Mouse (Mus musculus): ENCODE results near the gene Gm5148. TPM values are rescaled to one million over a fixed set of nuclear protein-coding genes. Genes with fewer than 3 reads are reported as not detected.

The Gm5148 gene
- polyA plus RNA-seq, 1 experiment: 9.5 TPM

DNA sequence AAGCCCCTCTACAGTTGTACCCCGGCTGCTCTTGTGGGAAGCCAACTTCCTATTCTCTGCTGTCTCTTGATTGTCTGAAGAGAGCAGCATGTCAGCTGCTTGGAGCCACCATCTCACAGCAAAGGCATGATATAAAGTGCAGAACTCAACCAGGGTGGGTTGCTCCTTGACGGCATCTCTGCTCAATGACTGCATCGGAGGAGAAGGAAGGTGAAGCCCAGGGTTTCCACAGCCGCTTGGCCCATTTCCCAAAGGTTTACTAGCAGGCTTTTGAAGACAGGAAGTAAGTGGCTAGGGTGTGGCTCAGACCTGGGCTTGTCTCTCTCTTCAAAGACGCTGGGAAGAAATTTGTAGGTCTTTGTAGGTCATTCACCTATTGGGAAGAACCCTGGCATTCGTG lies 36.6 kb upstream of the Gm5148 start:
- DNase-seq: no peak
- H3K4me3 ChIP-seq (replicated peaks; ENCODE audit: extremely low read depth, low read depth, low read length): no peak overlapping the region
- WGBS: 36% methylated on average over 6 of the region's 6 CpGs
- TF ChIP-seq CTCF (IDR thresholded peaks at IDR 0.05; ENCODE audit: insufficient read depth, low read length): no peak
- no peak for TF ChIP-seq POLR2A (IDR thresholded peaks at IDR 0.05; ENCODE audit: borderline replicate concordance, extremely low read depth, low read depth, low read length)
- peaks cover 10% of the 10 kb centered on the region for H3K4me1 ChIP-seq (ENCODE audit: control insufficient read depth, insufficient read depth, low read length)

DNA sequence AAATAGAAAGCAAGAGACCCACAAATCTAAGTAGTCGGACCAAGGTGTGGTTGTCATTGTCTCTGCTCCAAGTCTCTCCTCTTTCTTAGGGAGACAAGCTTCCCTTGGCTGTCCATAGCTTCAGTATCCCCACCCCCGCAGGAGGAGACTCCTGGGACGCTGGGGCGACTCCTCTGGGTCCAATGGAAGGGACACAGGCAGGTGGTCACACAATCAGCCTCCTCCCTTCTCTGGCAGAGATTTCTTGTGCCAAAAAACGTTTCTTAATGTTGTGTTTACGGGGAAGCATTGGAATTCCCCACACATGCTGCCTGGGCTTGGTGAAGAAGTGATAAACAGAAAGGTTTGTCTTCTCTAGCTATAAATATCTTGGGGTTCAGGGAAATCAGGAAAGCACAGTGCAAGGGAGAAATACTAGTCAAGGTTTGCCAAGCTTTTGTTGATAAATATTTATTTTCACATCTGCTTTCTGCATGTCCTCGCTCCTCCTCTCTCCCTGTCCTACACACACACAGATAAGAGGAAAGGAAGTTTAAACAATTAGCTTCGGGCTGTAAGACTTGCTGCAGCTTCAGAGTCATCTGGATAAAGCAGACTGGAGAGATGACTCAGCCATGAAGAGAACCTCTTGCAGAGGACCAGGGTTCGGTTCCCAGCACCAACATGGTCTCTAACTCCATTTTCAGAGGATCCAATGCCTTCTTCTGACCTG lies 34.5 kb upstream of the Gm5148 start:
- Histone ChIP-seq H3K4me3 (replicated peaks; ENCODE audit: extremely low read depth, low read depth, low read length) (no peak overlapping the region), H3K4me1 (ENCODE audit: control insufficient read depth, insufficient read depth, low read length) (peaks cover 10% of the 10 kb centered on the region)
- 27% methylated on average over 9 of the region's 9 CpGs for WGBS
- peak; percentile 36 for DNase-seq
- no peak for TF ChIP-seq POLR2A (IDR thresholded peaks at IDR 0.05; ENCODE audit: borderline replicate concordance, extremely low read depth, low read depth, low read length)
- no peak for TF ChIP-seq CTCF (IDR thresholded peaks at IDR 0.05; ENCODE audit: insufficient read depth, low read length)

DNA sequence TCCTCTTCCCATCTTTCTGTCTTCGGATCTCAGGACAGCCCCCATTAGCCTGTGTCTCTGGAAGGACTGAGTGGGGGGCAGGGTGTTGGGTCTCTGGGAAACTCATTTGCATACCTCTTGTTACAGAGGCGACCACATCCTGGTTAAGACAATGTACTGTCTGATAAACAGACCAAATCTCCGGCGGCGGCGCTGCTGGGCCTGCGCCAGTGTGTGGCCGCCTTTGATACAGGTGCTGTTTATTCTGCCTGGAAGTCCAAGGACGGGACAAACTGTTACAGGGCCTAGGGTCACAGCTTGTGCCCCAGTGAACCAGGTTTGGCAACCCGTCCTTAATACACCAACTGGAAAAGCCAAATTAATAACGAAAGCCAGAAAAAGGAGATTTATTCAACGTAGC lies 33.8 kb upstream of the Gm5148 start:
- DNase-seq: peak; percentile 40
- 6% methylated on average over 12 of the region's 12 CpGs for WGBS
- Histone ChIP-seq H3K4me3 (replicated peaks; ENCODE audit: extremely low read depth, low read depth, low read length) (no peak overlapping the region), H3K4me1 (ENCODE audit: control insufficient read depth, insufficient read depth, low read length) (peaks cover 14% of the 10 kb centered on the region)
- TF ChIP-seq CTCF (IDR thresholded peaks at IDR 0.05; ENCODE audit: insufficient read depth, low read length) (no peak), POLR2A (IDR thresholded peaks at IDR 0.05; ENCODE audit: borderline replicate concordance, extremely low read depth, low read depth, low read length) (no peak)

DNA sequence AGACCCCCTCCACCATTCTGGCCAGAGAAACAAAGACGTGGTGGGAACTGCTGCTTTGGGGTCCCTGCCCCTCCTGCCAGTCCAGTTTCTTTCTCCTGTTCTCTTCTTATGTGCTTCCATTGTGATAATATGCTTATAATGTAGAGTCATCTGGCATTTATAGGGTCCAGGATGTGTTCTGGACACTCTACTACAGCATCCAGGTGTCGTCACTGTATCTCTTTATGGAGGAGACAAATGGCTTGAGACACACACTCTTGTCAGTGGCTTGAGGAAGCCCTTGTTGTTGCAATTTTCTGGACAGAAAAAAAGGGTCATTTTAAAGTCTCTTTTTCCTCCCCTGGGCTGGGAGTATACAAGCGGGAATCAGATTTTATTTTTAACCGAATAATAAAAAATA lies 33.3 kb upstream of the Gm5148 start:
- DNase-seq: no peak

DNA sequence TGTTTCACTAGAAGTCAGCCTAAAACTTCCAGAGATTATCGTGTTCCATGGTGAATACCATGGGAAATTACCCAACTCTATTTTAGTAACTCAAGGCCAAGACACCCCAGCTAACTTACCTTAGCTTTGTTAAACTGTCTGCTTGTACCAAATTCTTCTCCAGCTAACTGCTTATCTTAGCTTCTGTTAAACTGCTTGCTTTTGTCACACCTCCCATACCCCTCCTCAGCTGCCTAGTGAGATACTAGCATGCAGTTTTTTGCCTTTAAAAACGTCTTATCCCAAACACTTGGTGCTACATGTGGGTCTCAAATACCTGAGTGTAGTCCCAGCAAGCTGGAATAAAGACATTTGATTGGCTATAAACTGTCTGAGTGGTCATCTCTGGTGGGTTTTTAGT lies 31.7 kb upstream of the Gm5148 start:
- TF ChIP-seq POLR2A (IDR thresholded peaks at IDR 0.05; ENCODE audit: borderline replicate concordance, extremely low read depth, low read depth, low read length): no peak
- TF ChIP-seq CTCF (IDR thresholded peaks at IDR 0.05; ENCODE audit: insufficient read depth, low read length): no peak
- DNase-seq: no peak
- Histone ChIP-seq H3K4me3 (replicated peaks; ENCODE audit: extremely low read depth, low read depth, low read length) (no peak overlapping the region), H3K4me1 (ENCODE audit: control insufficient read depth, insufficient read depth, low read length) (peaks cover 16% of the 10 kb centered on the region)
- 90% methylated on average over 2 of the region's 2 CpGs for WGBS

More for the DNA sequence above, 33.3 kb upstream of the Gm5148 start:
- 58% methylated on average over 4 of the region's 4 CpGs for WGBS
- TF ChIP-seq CTCF (IDR thresholded peaks at IDR 0.05; ENCODE audit: insufficient read depth, low read length): no peak
- no peak for TF ChIP-seq POLR2A (IDR thresholded peaks at IDR 0.05; ENCODE audit: borderline replicate concordance, extremely low read depth, low read depth, low read length)
- no peak overlapping the region for H3K4me3 ChIP-seq (replicated peaks; ENCODE audit: extremely low read depth, low read depth, low read length)
- peaks cover 18% of the 10 kb centered on the region for H3K4me1 ChIP-seq (ENCODE audit: control insufficient read depth, insufficient read depth, low read length)

DNA sequence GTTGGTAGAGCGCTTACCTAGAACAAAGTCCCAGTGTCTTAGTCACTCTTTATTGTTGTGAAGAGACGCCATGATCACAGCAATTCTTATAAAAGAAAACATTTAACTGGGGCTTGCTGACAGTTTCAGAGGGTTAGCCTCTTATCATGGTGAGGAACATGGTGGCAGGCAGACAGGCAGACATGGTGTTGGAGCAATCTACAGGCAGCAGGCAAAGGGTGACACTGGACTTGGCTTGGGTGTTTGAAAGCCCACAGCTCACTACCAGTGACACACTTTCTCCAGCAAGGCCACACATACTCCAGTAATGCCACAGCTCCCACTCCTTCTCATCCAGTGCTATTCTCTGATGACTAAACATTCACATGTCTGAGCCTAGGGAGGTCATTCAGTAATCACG lies 30.3 kb upstream of the Gm5148 start:
- WGBS: 98% methylated on average over 3 of the region's 3 CpGs
- Histone ChIP-seq H3K4me3 (replicated peaks; ENCODE audit: extremely low read depth, low read depth, low read length) (no peak overlapping the region), H3K4me1 (ENCODE audit: control insufficient read depth, insufficient read depth, low read length) (peaks cover 15% of the 10 kb centered on the region)
- no peak for TF ChIP-seq CTCF (IDR thresholded peaks at IDR 0.05; ENCODE audit: insufficient read depth, low read length)
- no peak for TF ChIP-seq POLR2A (IDR thresholded peaks at IDR 0.05; ENCODE audit: borderline replicate concordance, extremely low read depth, low read depth, low read length)
- DNase-seq: no peak

DNA sequence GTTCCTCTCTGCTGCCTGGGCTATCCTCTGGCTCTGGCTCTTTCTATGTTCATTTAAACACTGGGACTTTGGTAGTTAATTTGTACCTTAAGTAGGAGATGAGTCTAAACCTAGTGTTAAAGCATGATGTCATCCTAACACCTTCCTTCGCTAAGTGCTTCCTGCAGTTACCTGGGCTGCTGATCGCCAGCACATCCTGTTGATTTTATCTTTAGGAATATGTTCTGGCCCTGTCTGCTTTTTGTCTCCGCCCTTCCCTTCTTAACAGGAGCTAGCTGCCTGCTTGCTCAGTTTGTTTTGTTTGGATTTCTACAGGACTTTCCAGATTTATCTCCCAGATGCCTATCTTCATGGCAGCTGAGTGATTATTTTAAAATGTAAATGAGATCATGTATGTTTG lies 28.9 kb upstream of the Gm5148 start:
- TF ChIP-seq CTCF (IDR thresholded peaks at IDR 0.05; ENCODE audit: insufficient read depth, low read length) (no peak), POLR2A (IDR thresholded peaks at IDR 0.05; ENCODE audit: borderline replicate concordance, extremely low read depth, low read depth, low read length) (no peak)
- H3K4me3 ChIP-seq (replicated peaks; ENCODE audit: extremely low read depth, low read depth, low read length): no peak overlapping the region
- peaks cover 10% of the 10 kb centered on the region for H3K4me1 ChIP-seq (ENCODE audit: control insufficient read depth, insufficient read depth, low read length)
- 59% methylated on average over 3 of the region's 3 CpGs for WGBS
- DNase-seq: no peak

DNA sequence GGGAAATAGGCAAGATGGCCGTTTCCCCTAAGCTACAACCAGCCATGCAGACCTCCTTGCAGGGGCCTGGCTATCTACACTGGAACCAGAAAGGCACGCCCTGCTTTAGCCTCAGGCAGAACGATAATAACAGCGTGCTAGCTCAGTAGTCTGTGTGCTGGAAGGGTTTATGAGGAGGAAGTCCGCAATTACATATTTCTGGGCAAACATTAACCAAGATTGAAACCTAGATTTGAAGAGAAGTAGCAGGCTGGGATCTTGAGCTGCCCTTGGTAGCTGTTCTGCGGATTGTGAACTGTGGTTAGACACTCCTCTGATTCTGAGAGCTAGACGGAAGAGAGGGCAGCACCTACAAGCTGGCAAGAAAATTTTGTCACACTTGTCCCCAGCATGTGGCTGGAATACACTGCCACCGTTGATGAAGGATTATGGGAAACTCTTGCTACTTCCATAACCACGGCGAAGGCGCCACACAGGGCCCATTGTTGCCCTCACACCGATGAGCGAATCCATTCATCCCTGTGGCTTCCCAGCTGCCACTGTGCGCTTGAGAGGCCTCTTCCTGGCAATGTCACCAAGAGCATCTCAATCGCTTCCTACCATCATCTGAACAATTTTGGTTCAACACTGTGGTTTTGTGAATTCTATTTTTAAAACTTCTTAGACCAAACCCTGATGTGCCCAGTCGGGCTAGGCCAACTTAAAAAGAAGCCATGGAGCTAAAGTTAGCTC lies 23.9 kb upstream of the Gm5148 start:
- no peak for TF ChIP-seq POLR2A (IDR thresholded peaks at IDR 0.05; ENCODE audit: borderline replicate concordance, extremely low read depth, low read depth, low read length)
- no peak for TF ChIP-seq CTCF (IDR thresholded peaks at IDR 0.05; ENCODE audit: insufficient read depth, low read length)
- Histone ChIP-seq H3K4me1 (ENCODE audit: control insufficient read depth, insufficient read depth, low read length) (peaks cover 6% of the 10 kb centered on the region), H3K4me3 (replicated peaks; ENCODE audit: extremely low read depth, low read depth, low read length) (no peak overlapping the region)
- DNase-seq: peak; percentile 50
- WGBS: 57% methylated on average over 16 of the region's 16 CpGs

DNA sequence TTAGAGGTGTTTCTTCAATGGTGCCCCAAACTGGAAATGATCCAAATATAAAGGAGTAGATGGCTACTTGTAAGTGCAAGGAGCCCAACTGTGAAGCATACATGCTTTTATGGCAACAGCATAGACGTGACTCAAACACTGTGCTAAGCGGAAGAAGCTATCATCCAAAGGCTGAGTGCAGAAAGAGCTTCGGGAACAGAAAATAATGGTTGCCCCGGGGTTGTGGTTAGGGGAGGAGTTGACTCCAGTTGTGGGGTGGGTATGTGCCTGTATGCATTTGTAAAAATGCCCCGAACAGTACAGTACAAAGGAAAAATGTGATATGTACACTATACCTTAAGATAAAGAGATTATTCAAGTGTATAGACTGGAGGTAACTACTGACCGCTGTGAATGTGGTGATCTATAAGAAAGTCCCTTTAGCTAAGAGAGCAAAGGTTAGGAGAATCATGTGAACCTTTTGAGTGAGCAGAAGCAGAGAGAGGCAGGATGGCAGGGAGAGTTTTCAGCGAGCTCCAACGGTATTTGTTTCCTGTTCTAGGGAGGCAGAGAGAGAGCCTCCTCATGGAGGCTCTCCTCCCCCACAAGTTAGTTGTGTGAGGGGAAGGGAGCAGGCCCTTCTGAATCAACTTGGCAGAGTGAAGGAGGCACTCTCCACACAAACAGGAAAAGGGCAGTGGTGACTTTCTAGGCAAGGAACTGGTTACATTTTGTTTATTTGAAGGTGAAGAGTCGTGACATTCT lies 23.1 kb upstream of the Gm5148 start:
- TF ChIP-seq CTCF (IDR thresholded peaks at IDR 0.05; ENCODE audit: insufficient read depth, low read length): no peak
- no peak for TF ChIP-seq POLR2A (IDR thresholded peaks at IDR 0.05; ENCODE audit: borderline replicate concordance, extremely low read depth, low read depth, low read length)
- Histone ChIP-seq H3K4me1 (ENCODE audit: control insufficient read depth, insufficient read depth, low read length) (peaks cover 2% of the 10 kb centered on the region), H3K4me3 (replicated peaks; ENCODE audit: extremely low read depth, low read depth, low read length) (no peak overlapping the region)
- 53% methylated on average over 9 of the region's 9 CpGs for WGBS
- DNase-seq: no peak

Data from lung, adult 2 months (tissue).